Mouse (Mus musculus) kidney, adult 2 months (tissue): ENCODE results near the gene Rapgef4.

Experiments used
- CTCF ChIP-seq: fragments of 200-500 bp; conservative IDR thresholded peaks from 2 replicates; pipeline ENCODE4 v1.5.1; 2011; ENCODE audit warnings: low read depth, mild to moderate bottlenecking, control low read depth, low read length, moderate library complexity, mixed read lengths; ENCODE audit not compliant: insufficient read depth, insufficient read length
- POLR2A ChIP-seq: fragments of 200-500 bp; IDR thresholded peaks from one replicate; pipeline ENCODE4 v1.6.1; 2011; ENCODE audit warnings: low read depth, low read length, control low read depth

DNA sequence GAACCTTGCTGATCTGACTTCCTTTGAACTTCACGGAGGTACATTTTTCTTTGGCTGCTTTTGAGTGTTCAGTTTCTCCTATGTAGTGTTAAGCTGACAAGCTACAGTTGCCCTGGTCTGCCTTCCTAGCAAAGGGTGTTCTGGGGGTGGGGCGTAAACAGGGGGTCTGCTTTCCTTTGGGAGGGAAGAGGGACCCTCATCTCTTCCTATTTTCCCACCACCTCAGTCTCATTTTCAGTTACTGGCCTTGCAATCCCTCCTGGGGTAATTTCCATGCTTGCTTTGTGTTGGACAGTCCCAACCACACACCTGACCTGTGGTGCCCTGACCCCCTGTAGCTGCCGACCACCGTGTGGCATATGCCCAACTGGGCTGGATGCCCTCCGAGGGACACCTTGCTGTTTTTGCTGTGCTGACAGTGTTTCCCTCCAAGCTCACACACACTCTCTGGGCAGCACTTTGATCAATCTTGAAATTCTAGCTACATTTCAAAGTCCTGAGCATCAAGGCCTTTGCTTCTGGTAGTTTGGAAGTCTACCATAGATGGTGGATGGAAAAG, 48.6 kb downstream of the Rapgef4 start:
- no peak for TF ChIP-seq POLR2A
- TF ChIP-seq CTCF = no peak
